Mouse (Mus musculus) limb, embryonic 11.5 days (tissue): ENCODE measurements at regions not wholly inside any gene's neighbourhood (a gene's known extent, or its start where the extent isn't known, plus 50 kb on each side); places are given as distances from the start of the nearest gene placed in this dataset.
A peak's percentile ranks its signal among the peaks of the same experiment; 100 is the strongest.

Source experiments
- ATAC-seq: fragments of 200-750 bp; cut with Nextera tagmentation; 2 replicates; pipeline ENCODE4 v1.8.0; 2017; ENCODE audit warnings: low read depth; ENCODE audit not compliant: insufficient number of reproducible peaks, low FRiP score, low TSS enrichment
- DNase-seq: peaks from one replicate; pipeline ENCODE4 v3.0.0-alpha.2; 2015; ENCODE audit warnings: low spot score
- H3K27ac ChIP-seq: fragments of 300-500 bp; sonication (generic); replicated peaks from 2 replicates; pipeline ENCODE4 v1.5.1; 2014; ENCODE audit warnings: low read depth, mild to moderate bottlenecking, low read length
- H3K27me3 ChIP-seq: fragments of 300-500 bp; sonication (generic); 2 replicates; pipeline ENCODE4 v1.6.1; 2014; ENCODE audit warnings: mild to moderate bottlenecking, low read length, mixed read lengths; ENCODE audit not compliant: control insufficient read depth, insufficient read depth
- H3K36me3 ChIP-seq: fragments of 300-500 bp; sonication (generic); 2 replicates; pipeline ENCODE4 v1.6.1; 2014; ENCODE audit warnings: mild to moderate bottlenecking, low read length, moderate library complexity, mixed read lengths; ENCODE audit not compliant: control insufficient read depth, insufficient read depth
- H3K4me1 ChIP-seq: fragments of 300-500 bp; sonication (generic); 2 replicates; pipeline ENCODE4 v1.6.1; 2014; ENCODE audit warnings: low read length, mixed read lengths; ENCODE audit not compliant: control insufficient read depth, insufficient read depth
- H3K4me2 ChIP-seq: fragments of 300-500 bp; sonication (generic); 2 replicates; pipeline ENCODE4 v1.6.1; 2014; ENCODE audit warnings: low read depth, mild to moderate bottlenecking, moderate library complexity; ENCODE audit not compliant: severe bottlenecking
- H3K4me3 ChIP-seq: fragments of 300-500 bp; sonication (generic); 2 replicates; pipeline ENCODE4 v1.5.1; 2014; ENCODE audit warnings: low read depth, low read length
- H3K9ac ChIP-seq: fragments of 300-500 bp; sonication (generic); 2 replicates; pipeline ENCODE4 v1.6.1; 2014; ENCODE audit warnings: mild to moderate bottlenecking, low read length
- H3K9me3 ChIP-seq: fragments of 300-500 bp; sonication (generic); 2 replicates; pipeline ENCODE4 v1.6.1; 2016; ENCODE audit warnings: low read length; ENCODE audit not compliant: control insufficient read depth
- WGBS: fragments of 180-500 bp; shearing (Covaris S2); extraction: QIAGEN DNeasy Blood & Tissue Kit; methylation state at CpG from one replicate; pipeline ENCODE4 v1.1.7; 2014; 5-methylcytosine and 5-hydroxymethylcytosine counted together

GRCm38 (mm10) chr10:37257544-37257943 lies 118.8 kb upstream of the Marcks start:
- Histone ChIP-seq H3K9ac (no peak overlapping the region), H3K9me3 (no peaks in the 10 kb centered on the region), H3K36me3 (no peaks in the 10 kb centered on the region), H3K4me1 (no peaks in the 10 kb centered on the region), H3K27ac (no peak overlapping the region), H3K4me3 (no peak overlapping the region), H3K4me2 (no peak overlapping the region), H3K27me3 (no peaks in the 10 kb centered on the region)
- no peak for ATAC-seq
- DNase-seq, result no peak
- WGBS, result 80% methylated on average over 6 of the region's 6 CpGs

- DNase-seq (no peak), ATAC-seq (peak; percentile 35; the same call in 1 of the 2 replicates)
- no peak overlapping the region for H3K9ac ChIP-seq
- no peak overlapping the region for H3K4me2 ChIP-seq
- WGBS, result 70% methylated on average over 6 of the region's 6 CpGs
- H3K4me1 ChIP-seq, result peaks cover 4% of the 10 kb centered on the region; the same call in 1 of the 2 replicates
- H3K4me3 ChIP-seq, result no peak overlapping the region
- no peaks in the 10 kb centered on the region for H3K9me3 ChIP-seq
- no peaks in the 10 kb centered on the region for H3K36me3 ChIP-seq
- no peak overlapping the region for H3K27ac ChIP-seq
- H3K27me3 ChIP-seq, result no peaks in the 10 kb centered on the region
These were observed 112.3 kb upstream of the Marcks start for GRCm38 (mm10) chr10:37250934-37251521.

GRCm38 (mm10) chr10:37250157-37250556 lies 111.4 kb upstream of the Marcks start:
- no peak overlapping the region for H3K4me3 ChIP-seq
- H3K4me1 ChIP-seq, result peaks cover 4% of the 10 kb centered on the region; the same call in 1 of the 2 replicates
- 0 out of 2 replicates have a peak overlapping the region, but pooled peaks have one; percentile 5 for H3K27ac ChIP-seq
- DNase-seq (no peak), ATAC-seq (no peak)
- H3K4me2 ChIP-seq, result no peak overlapping the region
- H3K9me3 ChIP-seq, result no peaks in the 10 kb centered on the region
- no peaks in the 10 kb centered on the region for H3K36me3 ChIP-seq
- H3K9ac ChIP-seq, result no peak overlapping the region
- H3K27me3 ChIP-seq, result no peaks in the 10 kb centered on the region
- WGBS, result 29% methylated on average over 2 of the region's 2 CpGs

GRCm38 (mm10) chr10:37249511-37249910 lies 110.8 kb upstream of the Marcks start:
- ATAC-seq (no peak), DNase-seq (no peak)
- Histone ChIP-seq H3K4me1 (peaks cover 4% of the 10 kb centered on the region; the same call in 1 of the 2 replicates), H3K27ac (no peak overlapping the region), H3K36me3 (no peaks in the 10 kb centered on the region), H3K27me3 (no peaks in the 10 kb centered on the region), H3K9me3 (no peaks in the 10 kb centered on the region), H3K4me3 (no peak overlapping the region), H3K9ac (no peak overlapping the region), H3K4me2 (no peak overlapping the region)
- 87% methylated on average over 4 of the region's 4 CpGs for WGBS

- H3K36me3 ChIP-seq, result no peaks in the 10 kb centered on the region
- H3K4me3 ChIP-seq, result no peak overlapping the region
- no peak overlapping the region for H3K27ac ChIP-seq
- peaks cover 4% of the 10 kb centered on the region; the same call in 1 of the 2 replicates for H3K4me1 ChIP-seq
- no peaks in the 10 kb centered on the region for H3K27me3 ChIP-seq
- no peak for DNase-seq
- H3K9me3 ChIP-seq, result no peaks in the 10 kb centered on the region
- H3K9ac ChIP-seq, result no peak overlapping the region
- no peak for ATAC-seq
- H3K4me2 ChIP-seq, result no peak overlapping the region
These were observed 108.4 kb upstream of the Marcks start for GRCm38 (mm10) chr10:37247121-37247520.

GRCm38 (mm10) chr10:37243136-37243535 lies 104.4 kb upstream of the Marcks start:
- no peak overlapping the region for H3K4me3 ChIP-seq
- no peak for DNase-seq
- H3K4me2 ChIP-seq, result no peak overlapping the region
- H3K36me3 ChIP-seq, result no peaks in the 10 kb centered on the region
- no peaks in the 10 kb centered on the region for H3K9me3 ChIP-seq
- 87% methylated on average over 2 of the region's 2 CpGs for WGBS
- 0 out of 2 replicates have a peak, but pooled peaks cover 2% of the 10 kb centered on the region for H3K4me1 ChIP-seq
- no peak overlapping the region for H3K9ac ChIP-seq
- H3K27ac ChIP-seq, result no peak overlapping the region
- ATAC-seq, result no peak
- no peaks in the 10 kb centered on the region for H3K27me3 ChIP-seq

GRCm38 (mm10) chr10:37241821-37242263 lies 103.1 kb upstream of the Marcks start:
- 0 out of 2 replicates have a peak, but pooled peaks cover 2% of the 10 kb centered on the region for H3K4me1 ChIP-seq
- no peaks in the 10 kb centered on the region for H3K27me3 ChIP-seq
- DNase-seq, result no peak
- H3K36me3 ChIP-seq, result no peaks in the 10 kb centered on the region
- ATAC-seq, result no peak
- H3K9ac ChIP-seq, result no peak overlapping the region
- H3K9me3 ChIP-seq, result no peaks in the 10 kb centered on the region
- WGBS, result 38% methylated on average over 4 of the region's 4 CpGs
- no peak overlapping the region for H3K4me2 ChIP-seq
- 0 out of 2 replicates have a peak overlapping the region, but pooled peaks have one; percentile 23 for H3K27ac ChIP-seq
- no peak overlapping the region for H3K4me3 ChIP-seq

GRCm38 (mm10) chr10:37240634-37241033 lies 101.9 kb upstream of the Marcks start:
- WGBS, result 54% methylated on average over 4 of the region's 4 CpGs
- no peak overlapping the region for H3K4me2 ChIP-seq
- H3K4me3 ChIP-seq, result no peak overlapping the region
- no peaks in the 10 kb centered on the region for H3K27me3 ChIP-seq
- H3K9ac ChIP-seq, result no peak overlapping the region
- H3K27ac ChIP-seq, result no peak overlapping the region
- ATAC-seq, result no peak
- DNase-seq, result no peak
- no peaks in the 10 kb centered on the region for H3K9me3 ChIP-seq
- 0 out of 2 replicates have a peak, but pooled peaks cover 2% of the 10 kb centered on the region for H3K4me1 ChIP-seq
- no peaks in the 10 kb centered on the region for H3K36me3 ChIP-seq

GRCm38 (mm10) chr10:37240201-37240600 lies 101.5 kb upstream of the Marcks start:
- Histone ChIP-seq H3K36me3 (no peaks in the 10 kb centered on the region), H3K9ac (no peak overlapping the region), H3K9me3 (no peaks in the 10 kb centered on the region), H3K4me2 (no peak overlapping the region), H3K27me3 (no peaks in the 10 kb centered on the region), H3K27ac (no peak overlapping the region), H3K4me1 (0 out of 2 replicates have a peak, but pooled peaks cover 2% of the 10 kb centered on the region), H3K4me3 (no peak overlapping the region)
- DNase-seq (no peak), ATAC-seq (no peak)
- WGBS, result 86% methylated on average over 3 of the region's 3 CpGs
